Comparison of ENCODE assay signal across 18 mouse cellular contexts in the genomic region with DNA sequence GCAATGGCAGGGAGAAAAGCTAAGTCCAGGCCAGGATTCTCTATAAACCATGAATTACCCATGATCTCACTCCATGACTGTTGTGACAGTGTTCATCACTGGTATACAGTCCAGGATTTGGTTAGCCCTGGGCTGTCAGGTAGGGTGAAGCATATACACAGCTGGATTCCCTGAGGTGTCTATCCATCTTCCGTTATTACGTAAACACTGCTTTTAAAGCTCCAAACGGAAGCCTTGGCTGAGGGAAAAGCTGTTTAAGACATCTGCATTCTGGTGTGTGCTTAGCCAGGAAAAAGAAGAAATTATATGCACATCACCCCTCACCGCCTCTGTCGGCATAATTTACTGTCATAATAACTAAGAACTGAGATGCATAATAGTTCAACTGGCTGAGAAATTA.
DNase-seq lines count a peak whose midpoint lies in the region; ATAC-seq and TF ChIP-seq lines count a peak whose summit lies in the region.
"Had no signal": no experiment of that assay in that cellular context is flagged by ENCODE, and none has a peak within 500 bp of the region (broad histone marks: within the 10 kb centered on the region; RNA-seq: fewer than 3 reads in every experiment).

No protein-coding gene starts in this region.

- 0 out of 2 replicates have a peak, but pooled peaks have one; percentile 25 for ATAC-seq in intestine, embryonic 15.5 days
- ATAC-seq in intestine, embryonic 16.5 days = no peak
- ATAC-seq in midbrain, embryonic 12.5 days (ENCODE audit: low FRiP score, low read depth) = peak; percentile 67
- no peak for ATAC-seq in megakaryocyte-erythroid progenitor cell, adult 5-6 weeks (replicated peaks; ENCODE audit: low FRiP score, low TSS enrichment, poor library complexity, severe bottlenecking)

- peaks cover 3% of the 10 kb centered on the region; the same call in 1 of the 2 replicates for H3K4me1 ChIP-seq in intestine, embryonic 15.5 days (replicated peaks)
- H3K4me1 ChIP-seq in intestine, embryonic 16.5 days (ENCODE audit: control insufficient read depth, insufficient read depth, low read length) = no peaks in the 10 kb centered on the region
- H3K4me1 ChIP-seq in cortical plate, adult 2 months (ENCODE audit: control insufficient read depth, insufficient read depth, low read length) = peaks cover 10% of the 10 kb centered on the region; the same call in 1 of the 2 replicates
- H3K4me1 ChIP-seq in midbrain, embryonic 12.5 days = peaks cover 16% of the 10 kb centered on the region
- H3K4me1 ChIP-seq: megakaryocyte, embryonic 14.5 days had no signal

- no peak overlapping the region for H3K27ac ChIP-seq in intestine, embryonic 15.5 days
- no peak overlapping the region for H3K27ac ChIP-seq in intestine, embryonic 16.5 days (ENCODE audit: low read length)
- peak overlapping the region; percentile 76; the same call in 1 of the 2 replicates for H3K27ac ChIP-seq in cortical plate, adult 2 months (ENCODE audit: insufficient read depth, low read length)
- peak overlapping the region; percentile 61 for H3K27ac ChIP-seq in midbrain, embryonic 12.5 days (replicated peaks)
- H3K27ac ChIP-seq: embryonic facial prominence, embryonic 12.5 days; lung, embryonic 15.5 days had no signal

- no peak overlapping the region for H3K4me2 ChIP-seq in intestine, embryonic 15.5 days (replicated peaks)
- no peak overlapping the region for H3K4me2 ChIP-seq in intestine, embryonic 16.5 days (ENCODE audit: low read depth, low read length)
- H3K4me2 ChIP-seq in midbrain, embryonic 12.5 days (replicated peaks) = no peak overlapping the region
- H3K4me2 ChIP-seq: embryonic facial prominence, embryonic 12.5 days; lung, embryonic 15.5 days had no signal

- peak; percentile 26 for DNase-seq in MN1 (ENCODE audit: low spot score)
- DNase-seq in embryo, embryonic 11 days = no peak
- no peak for DNase-seq in adrenal gland, postnatal 4 days (ENCODE audit: low spot score in 2 of 2)
- DNase-seq: cerebellum, adult 9-11 months; heart, adult 18-20 months; heart, postnatal 10 days; kidney, adult 9 months; liver; right cerebral cortex, postnatal 4 days; thymus, postnatal 14 days had no signal

- no peak overlapping the region for H3K4me3 ChIP-seq in intestine, embryonic 15.5 days (replicated peaks)
- no peak overlapping the region for H3K4me3 ChIP-seq in intestine, embryonic 16.5 days (ENCODE audit: low read length)
- H3K4me3 ChIP-seq in cortical plate, adult 2 months (ENCODE audit: insufficient read depth, low read length) = no peak overlapping the region
- no peak overlapping the region for H3K4me3 ChIP-seq in midbrain, embryonic 12.5 days
- H3K4me3 ChIP-seq: embryonic facial prominence, embryonic 12.5 days; lung, embryonic 15.5 days; megakaryocyte, embryonic 14.5 days had no signal

- 0 out of 2 replicates have a peak, but pooled peaks cover 4% of the 10 kb centered on the region for H3K36me3 ChIP-seq in intestine, embryonic 15.5 days
- H3K36me3 ChIP-seq in intestine, embryonic 16.5 days (ENCODE audit: control insufficient read depth, insufficient read depth, low read length) = no peaks in the 10 kb centered on the region
- H3K36me3 ChIP-seq in midbrain, embryonic 12.5 days = peaks cover 13% of the 10 kb centered on the region

- WGBS in intestine, embryonic 15.5 days = 40% methylated on average over 5 of the region's 5 CpGs
- 44% methylated on average over 5 of the region's 5 CpGs for WGBS in intestine, embryonic 16.5 days
- 78% methylated on average over 5 of the region's 5 CpGs for WGBS in midbrain, embryonic 12.5 days

- TF ChIP-seq POLR2A in cortical plate, adult 2 months (IDR thresholded peaks at IDR 0.05; ENCODE audit: extremely low read depth, insufficient read depth, low read length) = no peak

- no peaks in the 10 kb centered on the region for H3K9me3 ChIP-seq in intestine, embryonic 15.5 days
- no peaks in the 10 kb centered on the region for H3K9me3 ChIP-seq in intestine, embryonic 16.5 days (ENCODE audit: control insufficient read depth, low read length)
- H3K9me3 ChIP-seq in midbrain, embryonic 12.5 days = peaks cover 5% of the 10 kb centered on the region; the same call in 1 of the 2 replicates
- H3K9me3 ChIP-seq: embryonic facial prominence, embryonic 12.5 days; lung, embryonic 15.5 days had no signal

- no peak for TF ChIP-seq CTCF in cortical plate, adult 2 months (IDR thresholded peaks at IDR 0.05; ENCODE audit: extremely low read depth, insufficient read depth, low read length)

- no peaks in the 10 kb centered on the region for H3K27me3 ChIP-seq in intestine, embryonic 15.5 days (replicated peaks)
- no peaks in the 10 kb centered on the region for H3K27me3 ChIP-seq in intestine, embryonic 16.5 days (replicated peaks; ENCODE audit: control insufficient read depth, insufficient read depth, low read length)
- no peaks in the 10 kb centered on the region for H3K27me3 ChIP-seq in midbrain, embryonic 12.5 days
- H3K27me3 ChIP-seq: embryonic facial prominence, embryonic 12.5 days; lung, embryonic 15.5 days; megakaryocyte, embryonic 14.5 days had no signal

- no peak overlapping the region for H3K9ac ChIP-seq in intestine, embryonic 15.5 days
- no peak overlapping the region for H3K9ac ChIP-seq in intestine, embryonic 16.5 days (ENCODE audit: low read depth, low read length)
- H3K9ac ChIP-seq in midbrain, embryonic 12.5 days (replicated peaks) = no peak overlapping the region
- H3K9ac ChIP-seq: embryonic facial prominence, embryonic 12.5 days; lung, embryonic 15.5 days had no signal

Comparison
In these comparisons a context has a peak if more than half of its experiments do, and no peak if none do; other contexts are left out.
1. ATAC-seq: peak in intestine, embryonic 15.5 days (single experiment) and midbrain, embryonic 12.5 days (single experiment); none in intestine, embryonic 16.5 days (single experiment) and megakaryocyte-erythroid progenitor cell, adult 5-6 weeks (single experiment).
2. H3K27ac ChIP-seq: peak in cortical plate, adult 2 months (single experiment) and midbrain, embryonic 12.5 days (single experiment); none in intestine, embryonic 15.5 days (single experiment) and intestine, embryonic 16.5 days (single experiment).